Mouse (Mus musculus): Measurements from ENCODE around the gene Mocs1. TPM values are rescaled to one million over a fixed set of nuclear protein-coding genes. Genes with fewer than 3 reads are reported as not detected.
A peak's percentile ranks its signal among the peaks of the same experiment; 100 is the strongest.

Mocs1 gene
- polyA plus RNA-seq (2012; rRNA removed) = 57.0 and 73.1 TPM in 2 replicates

GRCm38 (mm10) chr17:49428239-49428688, at the start of gene Mocs1:
Gene Mocs1, plus strand, starts transcription at chr17:49428362.
- peak within 1 kb of the TSS; percentile 85 for H3K27ac ChIP-seq (ENCODE audit: insufficient read depth, low read depth, low read length)
- peak within 1 kb of the TSS; percentile 75 for H3K4me3 ChIP-seq (ENCODE audit: low read depth, low read length)
- peaks cover 3% of the 10 kb centered on the region; the same call in 1 of the 2 replicates for H3K36me3 ChIP-seq (ENCODE audit: control insufficient read depth, insufficient read depth, low read length)
- H3K27me3 ChIP-seq (ENCODE audit: control insufficient read depth, insufficient read depth, low read length) = no peaks in the 10 kb centered on the region
- TF ChIP-seq CTCF (IDR thresholded peaks at IDR 0.05; ENCODE audit: extremely low read depth, insufficient read length, insufficient replicate concordance, low read depth, low read length) (no peak), POLR2A (IDR thresholded peaks at IDR 0.05; ENCODE audit: low read depth, low read length) (peak; percentile 95)
- under 1% methylated on average over 28 of the region's 28 CpGs for WGBS
- peaks cover 17% of the 10 kb centered on the region for H3K4me1 ChIP-seq (ENCODE audit: control insufficient read depth, insufficient read depth, insufficient read length, low read length)

GRCm38 (mm10) chr17:49379645-49380044, 48.5 kb upstream of the Mocs1 start:
- H3K36me3 ChIP-seq (ENCODE audit: control insufficient read depth, insufficient read depth, low read length) = no peaks in the 10 kb centered on the region
- H3K27ac ChIP-seq (ENCODE audit: insufficient read depth, low read depth, low read length) = no peak overlapping the region
- H3K27me3 ChIP-seq (ENCODE audit: control insufficient read depth, insufficient read depth, low read length) = no peaks in the 10 kb centered on the region
- TF ChIP-seq POLR2A (IDR thresholded peaks at IDR 0.05; ENCODE audit: low read depth, low read length) (no peak), CTCF (IDR thresholded peaks at IDR 0.05; ENCODE audit: extremely low read depth, insufficient read length, insufficient replicate concordance, low read depth, low read length) (no peak)
- H3K4me1 ChIP-seq (ENCODE audit: control insufficient read depth, insufficient read depth, insufficient read length, low read length) = no peaks in the 10 kb centered on the region
- no peak overlapping the region for H3K4me3 ChIP-seq (ENCODE audit: low read depth, low read length)
- 85% methylated on average over 4 of the region's 4 CpGs for WGBS

GRCm38 (mm10) chr17:49384217-49384943, 43.8 kb upstream of the Mocs1 start:
- TF ChIP-seq POLR2A (IDR thresholded peaks at IDR 0.05; ENCODE audit: low read depth, low read length) = no peak
- TF ChIP-seq CTCF (IDR thresholded peaks at IDR 0.05; ENCODE audit: extremely low read depth, insufficient read length, insufficient replicate concordance, low read depth, low read length) = no peak
- 28% methylated on average over 6 of the region's 6 CpGs for WGBS
- Histone ChIP-seq H3K27ac (ENCODE audit: insufficient read depth, low read depth, low read length) (no peak overlapping the region), H3K27me3 (ENCODE audit: control insufficient read depth, insufficient read depth, low read length) (no peaks in the 10 kb centered on the region), H3K4me3 (ENCODE audit: low read depth, low read length) (no peak overlapping the region), H3K36me3 (ENCODE audit: control insufficient read depth, insufficient read depth, low read length) (no peaks in the 10 kb centered on the region), H3K4me1 (ENCODE audit: control insufficient read depth, insufficient read depth, insufficient read length, low read length) (no peaks in the 10 kb centered on the region)

- Histone ChIP-seq H3K36me3 (ENCODE audit: control insufficient read depth, insufficient read depth, low read length) (no peaks in the 10 kb centered on the region), H3K27me3 (ENCODE audit: control insufficient read depth, insufficient read depth, low read length) (no peaks in the 10 kb centered on the region), H3K4me1 (ENCODE audit: control insufficient read depth, insufficient read depth, insufficient read length, low read length) (no peaks in the 10 kb centered on the region), H3K27ac (ENCODE audit: insufficient read depth, low read depth, low read length) (no peak overlapping the region), H3K4me3 (ENCODE audit: low read depth, low read length) (no peak overlapping the region)
- 79% methylated on average over 2 of the region's 2 CpGs for WGBS
- no peak for TF ChIP-seq POLR2A (IDR thresholded peaks at IDR 0.05; ENCODE audit: low read depth, low read length)
- no peak for TF ChIP-seq CTCF (IDR thresholded peaks at IDR 0.05; ENCODE audit: extremely low read depth, insufficient read length, insufficient replicate concordance, low read depth, low read length)
Measured at GRCm38 (mm10) chr17:49387741-49388140, 40.4 kb upstream of the Mocs1 start.

- no peak overlapping the region for H3K4me3 ChIP-seq (ENCODE audit: low read depth, low read length)
- H3K4me1 ChIP-seq (ENCODE audit: control insufficient read depth, insufficient read depth, insufficient read length, low read length) = no peaks in the 10 kb centered on the region
- no peaks in the 10 kb centered on the region for H3K36me3 ChIP-seq (ENCODE audit: control insufficient read depth, insufficient read depth, low read length)
- H3K27ac ChIP-seq (ENCODE audit: insufficient read depth, low read depth, low read length) = no peak overlapping the region
- TF ChIP-seq POLR2A (IDR thresholded peaks at IDR 0.05; ENCODE audit: low read depth, low read length) = no peak
- no peak for TF ChIP-seq CTCF (IDR thresholded peaks at IDR 0.05; ENCODE audit: extremely low read depth, insufficient read length, insufficient replicate concordance, low read depth, low read length)
- no peaks in the 10 kb centered on the region for H3K27me3 ChIP-seq (ENCODE audit: control insufficient read depth, insufficient read depth, low read length)
- 6% methylated on average over 1 of the region's 1 CpGs for WGBS
Measured at GRCm38 (mm10) chr17:49392751-49393150, 35.4 kb upstream of the Mocs1 start.

GRCm38 (mm10) chr17:49394836-49395235, 33.3 kb upstream of the Mocs1 start:
- H3K4me1 ChIP-seq (ENCODE audit: control insufficient read depth, insufficient read depth, insufficient read length, low read length) = no peaks in the 10 kb centered on the region

GRCm38 (mm10) chr17:49399605-49400004, 28.6 kb upstream of the Mocs1 start:
- WGBS = 68% methylated on average over 4 of the region's 4 CpGs
- Histone ChIP-seq H3K4me3 (ENCODE audit: low read depth, low read length) (no peak overlapping the region), H3K4me1 (ENCODE audit: control insufficient read depth, insufficient read depth, insufficient read length, low read length) (no peaks in the 10 kb centered on the region), H3K36me3 (ENCODE audit: control insufficient read depth, insufficient read depth, low read length) (no peaks in the 10 kb centered on the region), H3K27me3 (ENCODE audit: control insufficient read depth, insufficient read depth, low read length) (no peaks in the 10 kb centered on the region), H3K27ac (ENCODE audit: insufficient read depth, low read depth, low read length) (no peak overlapping the region)
- TF ChIP-seq POLR2A (IDR thresholded peaks at IDR 0.05; ENCODE audit: low read depth, low read length) (no peak), CTCF (IDR thresholded peaks at IDR 0.05; ENCODE audit: extremely low read depth, insufficient read length, insufficient replicate concordance, low read depth, low read length) (no peak)

More at GRCm38 (mm10) chr17:49394836-49395235, 33.3 kb upstream of the Mocs1 start:
- WGBS = 40% methylated on average over 1 of the region's 1 CpGs
- Histone ChIP-seq H3K27me3 (ENCODE audit: control insufficient read depth, insufficient read depth, low read length) (no peaks in the 10 kb centered on the region), H3K27ac (ENCODE audit: insufficient read depth, low read depth, low read length) (no peak overlapping the region), H3K36me3 (ENCODE audit: control insufficient read depth, insufficient read depth, low read length) (no peaks in the 10 kb centered on the region), H3K4me3 (ENCODE audit: low read depth, low read length) (no peak overlapping the region)
- TF ChIP-seq CTCF (IDR thresholded peaks at IDR 0.05; ENCODE audit: extremely low read depth, insufficient read length, insufficient replicate concordance, low read depth, low read length) (peak; percentile 41; the same call in 1 of the 2 replicates), POLR2A (IDR thresholded peaks at IDR 0.05; ENCODE audit: low read depth, low read length) (no peak)
